Mouse (Mus musculus) layer of hippocampus, adult 11-12 months (tissue): Measurements from ENCODE around the gene 4930596D02Rik.

ENCODE experiments used
- DNase-seq: peaks from one replicate; pipeline ENCODE4 v3.0.0; 2022; ENCODE audit warnings: low spot score

Gene 4930596D02Rik

GRCm38 (mm10) chr14:35811878-35812277, at the start of gene 4930596D02Rik:
TSS of gene 4930596D02Rik (minus strand) at chr14:35811978.
- no peak for DNase-seq

GRCm38 (mm10) chr14:35853254-35853653, 41.5 kb upstream of the 4930596D02Rik start:
- no peak for DNase-seq

- no peak for DNase-seq
Measured at GRCm38 (mm10) chr14:35845271-35845670, 33.5 kb upstream of the 4930596D02Rik start.

- DNase-seq, result no peak
Measured at GRCm38 (mm10) chr14:35842111-35842721, 30.4 kb upstream of the 4930596D02Rik start.

- no peak for DNase-seq
Measured at GRCm38 (mm10) chr14:35792656-35793213, 19.0 kb downstream of the 4930596D02Rik start.

- no peak for DNase-seq
Measured at GRCm38 (mm10) chr14:35780033-35780432, 31.7 kb downstream of the 4930596D02Rik start.

- DNase-seq, result no peak
Measured at GRCm38 (mm10) chr14:35773306-35773705, 38.5 kb downstream of the 4930596D02Rik start.
